Mouse (Mus musculus) left cerebral cortex, postnatal 10 days (tissue): Measurements from ENCODE around the gene Clint1. TPM values are rescaled to one million over a fixed set of nuclear protein-coding genes. Genes with fewer than 3 reads are reported as not detected.

Experiments used
- DNase-seq, 2 experiments: peaks; one replicate each; pipeline ENCODE4 v3.0.0; 2021 to 2022; ENCODE audit warnings: low spot score in 2 of 2, mixed read lengths in 1 of 2; ENCODE audit errors: extremely low spot score in 1 of 2
- intact Hi-C: fragments of 180-260 bp; cut with DNase I; formaldehyde crosslinking; loops from one replicate; pipeline ENCODE4 v1.15.1; 2025
- microRNA-seq: library from miRNA; unstranded; fragments of <30 nt; microRNA quantifications from one replicate; pipeline ENCODE4 v1.2.0, GENCODE M21; 2022
- total RNA-seq, 2 experiments: library from RNA; stranded (reverse); gene quantifications; 2 replicates each; pipeline ENCODE4 v1.2.3; 2021

Gene Clint1
- total RNA-seq, 2 experiments from 2014 or later = 43.8 to 44.0 TPM

DNA sequence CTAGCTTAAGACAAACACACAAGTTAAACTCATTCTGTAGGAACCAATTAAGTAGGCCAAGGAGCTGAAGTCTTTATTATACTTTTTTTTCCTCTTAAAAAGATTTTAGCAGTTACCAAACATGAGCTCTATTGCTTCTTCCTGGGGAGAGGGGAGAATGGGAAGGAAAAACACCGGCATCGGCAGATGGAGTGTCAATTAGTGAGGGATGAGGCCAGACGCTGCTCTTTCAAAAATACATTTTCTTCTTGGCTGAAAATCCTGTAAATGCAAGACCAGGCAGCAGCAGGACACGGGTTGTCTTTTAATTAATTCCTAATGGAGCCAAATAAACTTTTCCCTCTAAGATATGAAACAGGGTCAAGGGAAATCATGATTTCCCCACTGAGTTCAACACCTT is 94.9 kb downstream of the Clint1 start:
- DNase-seq = no peak
- intact Hi-C loops = loop anchor here (5.0 kb wide), 1 partner anchor 271 kb away; no protein-coding TSS in a partner anchor

DNA sequence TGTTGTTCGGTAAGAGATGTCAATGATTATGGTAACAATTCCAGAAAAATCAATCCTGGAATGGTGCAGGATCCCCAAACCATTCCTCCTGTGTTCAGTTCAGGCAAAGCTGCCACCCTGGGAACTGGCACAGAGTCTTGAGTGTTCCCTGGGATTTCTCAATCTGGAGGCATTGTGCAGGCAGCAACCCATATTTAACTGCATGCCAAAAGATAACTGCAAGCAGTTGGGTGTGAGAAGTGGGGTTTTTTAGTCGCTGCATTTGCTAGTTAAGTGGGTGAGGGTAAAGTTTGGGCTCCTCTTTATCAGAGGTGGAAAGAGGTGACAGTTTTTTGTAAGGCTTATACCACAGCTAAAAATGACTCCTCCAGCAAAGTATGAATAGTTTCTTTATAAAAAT is 95.6 kb downstream of the Clint1 start:
- intact Hi-C loops = loop anchor here (5.0 kb wide), 1 partner anchor 270 kb away; no protein-coding TSS in a partner anchor
- DNase-seq = no peak

DNA sequence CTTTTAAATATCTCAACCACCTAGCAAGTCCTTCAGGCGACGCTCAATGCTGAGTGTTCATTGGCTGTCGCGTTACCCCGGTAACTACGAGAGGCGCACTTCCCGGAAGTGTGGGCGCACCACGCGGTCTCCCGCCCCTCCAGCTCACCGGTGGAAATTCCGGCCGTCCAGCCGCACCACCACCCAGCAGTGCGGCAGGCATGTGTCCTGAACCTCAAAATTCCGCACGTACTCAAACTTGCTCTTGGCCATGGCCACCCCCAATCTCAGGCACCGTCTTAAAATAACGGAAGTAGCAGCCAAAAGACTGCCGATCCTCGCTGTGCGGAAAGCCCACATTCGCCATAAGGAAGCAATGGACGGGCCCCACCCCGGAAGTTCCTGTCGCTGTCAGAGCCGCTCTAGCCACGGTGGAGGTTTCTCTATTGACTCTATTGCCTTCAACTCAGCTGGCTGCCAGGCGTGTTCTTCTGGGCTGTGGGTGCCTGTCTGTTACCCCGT is 103.3 kb downstream of the Clint1 start, which contains the start of gene Thg1l:
Gene Thg1l (minus strand): TSS at position 368 of the 501 bp plus-strand sequence.
- intact Hi-C loops = loop anchor here (5.0 kb wide), 1 partner anchor 102 kb away; the partner anchor contains the start of gene Adam19
- peak; percentile 83 to 91 for DNase-seq

DNA sequence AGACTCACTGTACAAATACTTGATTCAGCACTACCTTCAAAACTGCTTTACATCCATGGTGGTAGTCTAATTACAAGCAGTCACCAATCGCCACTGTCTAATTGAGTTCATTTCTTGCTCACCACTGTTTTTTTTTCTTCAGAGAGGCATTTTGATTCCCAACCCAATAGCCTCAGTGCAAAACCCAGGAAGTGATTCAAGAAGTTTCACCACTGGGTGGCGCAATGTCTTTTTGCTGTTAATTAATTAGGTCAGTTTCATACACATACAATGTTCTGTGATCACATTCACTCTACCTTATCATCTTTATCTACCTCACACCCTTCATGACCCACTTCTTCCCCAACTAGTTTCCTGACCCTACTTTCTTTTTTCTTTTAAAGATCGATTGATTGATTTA is 107.7 kb downstream of the Clint1 start:
- DNase-seq = no peak
- intact Hi-C loops = loop anchor here (5.0 kb wide), 1 partner anchor 98 kb away; the partner anchor contains the start of gene Adam19

DNA sequence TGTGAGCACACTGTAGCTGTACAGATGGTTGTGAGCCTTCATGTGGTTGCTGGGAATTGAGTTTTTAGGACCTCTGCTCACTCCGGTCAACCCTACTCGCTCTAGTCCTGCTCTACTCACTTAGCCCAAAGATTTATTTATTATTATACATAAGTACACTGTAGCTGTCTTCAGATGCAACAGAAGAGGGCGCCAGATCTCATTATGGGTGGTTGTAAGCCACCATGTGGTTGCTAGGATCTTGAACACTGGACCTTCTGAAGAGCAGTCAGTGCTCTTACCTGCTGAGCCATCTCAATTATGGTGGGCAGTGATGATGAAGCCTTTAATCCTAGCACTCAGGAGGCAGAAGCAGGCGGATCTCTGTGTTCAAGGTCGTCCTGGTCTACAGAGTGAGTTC is 108.2 kb downstream of the Clint1 start:
- DNase-seq = no peak
- intact Hi-C loops = no loop called here

Small RNA genes lying within 50 kb of the gene (microRNA-seq; reads per million reads assigned to microRNA genes)
- gene Gm22751 = not detected

Other genes starting within 250 kb of the Clint1 start
- 100 to 1,000 TPM; 117 to 128 TPM for gene Lsm11, start 92.9 kb downstream of the Clint1 start, total RNA-seq
- gene Thg1l, start 103.4 kb downstream of the Clint1 start, total RNA-seq = 10 to 100 TPM; 10.4 to 12.1 TPM
- gene Sox30, start 128.3 kb downstream of the Clint1 start, total RNA-seq = under 1 TPM; 0.11 to 0.12 TPM
- 1 to 10 TPM; 3.1 to 3.3 TPM for gene Gm12166, start 200.3 kb downstream of the Clint1 start, total RNA-seq
- gene Adam19, start 203.9 kb downstream of the Clint1 start, total RNA-seq = 10 to 100 TPM; 30.6 to 35.1 TPM